Mouse (Mus musculus): ENCODE measurements around the gene Ndrg4.
"Not testable (repeated sequence)": the region's sequence is repeated elsewhere in the genome, so short reads cannot be mapped to it uniquely, and the experiment has no call there.

- not testable (repeated sequence) for TF ChIP-seq EP300, CTCF (IDR thresholded peaks at IDR 0.05; ENCODE audit: low read depth)
Observed at GRCm38 (mm10) chr8:95665813-95666452, 10.8 kb upstream of the Ndrg4 start.

All from liver, postnatal 0 days (tissue).